Mouse (Mus musculus) CH12.LX (cell line): ENCODE results near the gene Irf4. TPM values are rescaled to one million over a fixed set of nuclear protein-coding genes. Genes with fewer than 3 reads are reported as not detected.

ENCODE experiments used
- DNase-seq: peaks from one replicate; pipeline ENCODE4 v3.0.0-alpha.2; 2013; ENCODE audit errors: extremely low read depth
- H3K27ac ChIP-seq: 2 replicates; pipeline ENCODE4 v1.5.1; 2012; ENCODE audit warnings: low read depth, mild to moderate bottlenecking, control low read depth, moderate library complexity; ENCODE audit not compliant: insufficient read depth
- H3K27me3 ChIP-seq: replicated peaks from 2 replicates; pipeline ENCODE3; 2012; ENCODE audit warnings: inconsistent platforms
- H3K36me3 ChIP-seq, 2 experiments: replicated peaks in 1 of 2; 2 replicates each; pipeline versions ENCODE3 to v1.6.1; 2012; ENCODE audit warnings: inconsistent platforms in 1 of 2, low read length in 1 of 2, mild to moderate bottlenecking in 1 of 2, mixed read lengths in 1 of 2, moderate library complexity in 1 of 2; ENCODE audit not compliant: control insufficient read depth in 1 of 2, insufficient read depth in 1 of 2
- H3K4me1 ChIP-seq, 2 experiments: 2 replicates each; pipeline ENCODE4 v1.6.1; 2012; ENCODE audit warnings: inconsistent platforms in 1 of 2, moderate library complexity in 1 of 2; ENCODE audit not compliant: insufficient read depth in 2 of 2, control insufficient read depth in 1 of 2
- H3K4me2 ChIP-seq: 2 replicates; pipeline ENCODE4 v1.6.1; 2012; ENCODE audit warnings: low read depth, mild to moderate bottlenecking, control low read depth; ENCODE audit not compliant: poor library complexity, insufficient read depth, severe bottlenecking
- H3K4me3 ChIP-seq, 3 experiments: fragments of 150-350 bp in 1 of 3; sonication (generic) in 1 of 3; replicated peaks in 1 of 3; 2 replicates each; pipeline versions ENCODE3 to v1.5.1; 2011 to 2012; ENCODE audit warnings: low read depth in 2 of 3, low read length in 2 of 3, mild to moderate bottlenecking in 2 of 3, moderate library complexity in 2 of 3, control low read depth in 1 of 3, improper control_type of control experiment in 1 of 3, inconsistent platforms in 1 of 3, mixed read lengths in 1 of 3; ENCODE audit not compliant: poor library complexity in 1 of 3
- H3K79me2 ChIP-seq: replicated peaks from 2 replicates; pipeline ENCODE4 v1.6.1; 2012; ENCODE audit warnings: mild to moderate bottlenecking, moderate library complexity; ENCODE audit not compliant: control insufficient read depth, poor library complexity, insufficient read depth, severe bottlenecking; ENCODE audit errors: extremely low read depth
- H3K9ac ChIP-seq: 2 replicates; pipeline ENCODE4 v1.6.1; 2012; ENCODE audit warnings: low read depth, mild to moderate bottlenecking, control low read depth, moderate library complexity; ENCODE audit not compliant: insufficient read depth
- H3K9me3 ChIP-seq: replicated peaks from 2 replicates; pipeline ENCODE3; 2012; ENCODE audit warnings: low read length, inconsistent platforms, mixed read lengths
- CHD2 ChIP-seq: IDR thresholded peaks from 2 replicates; pipeline ENCODE4 v1.6.1; 2011; ENCODE audit warnings: low read length, improper control_type of control experiment
- CTCF ChIP-seq, 2 experiments: IDR thresholded peaks in 1 of 2; conservative IDR thresholded peaks in 1 of 2; 2 replicates each; pipeline ENCODE4 v1.5.1; 2011 to 2012; ENCODE audit warnings: low read depth in 2 of 2, low read length in 2 of 2, improper control_type of control experiment in 1 of 2, inconsistent platforms in 1 of 2, mild to moderate bottlenecking in 1 of 2, moderate library complexity in 1 of 2
- E2F4 ChIP-seq: IDR thresholded peaks from 2 replicates; pipeline ENCODE4 v1.6.1; 2011; ENCODE audit warnings: low read depth, low read length, improper control_type of control experiment; ENCODE audit not compliant: insufficient replicate concordance
- ETS1 ChIP-seq: conservative IDR thresholded peaks from 2 replicates; pipeline ENCODE4 v1.6.1; 2012; ENCODE audit warnings: low read depth, mild to moderate bottlenecking, inconsistent platforms, low read length, improper control_type of control experiment, moderate library complexity
- KAT2A ChIP-seq: IDR thresholded peaks from 2 replicates; pipeline ENCODE4 v1.6.1; 2012; ENCODE audit warnings: low read length, improper control_type of control experiment, inconsistent platforms; ENCODE audit not compliant: insufficient replicate concordance
- MAX ChIP-seq: IDR thresholded peaks from 2 replicates; pipeline ENCODE4 v1.6.1; 2011; ENCODE audit warnings: low read length, improper control_type of control experiment
- MAZ ChIP-seq: IDR thresholded peaks from 2 replicates; pipeline ENCODE4 v1.6.1; 2012; ENCODE audit warnings: low read depth, mild to moderate bottlenecking, inconsistent platforms, low read length, improper control_type of control experiment, moderate library complexity
- NELFE ChIP-seq: IDR thresholded peaks from 2 replicates; pipeline ENCODE4 v1.6.1; 2011; ENCODE audit warnings: low read depth, low read length, improper control_type of control experiment
- POLR2A ChIP-seq: IDR thresholded peaks from 2 replicates; pipeline ENCODE4 v1.6.1; 2011; ENCODE audit warnings: low read depth, mild to moderate bottlenecking, improper control_type of control experiment, low read length
- POLR2AphosphoS2 ChIP-seq: IDR thresholded peaks from 2 replicates; pipeline ENCODE4 v1.6.1; 2011; ENCODE audit warnings: low read depth, low read length, improper control_type of control experiment
- RCOR1 ChIP-seq: conservative IDR thresholded peaks from 2 replicates; pipeline ENCODE4 v1.6.1; 2012; ENCODE audit warnings: low read depth, mild to moderate bottlenecking, inconsistent platforms, low read length, improper control_type of control experiment
- SMC3 ChIP-seq: IDR thresholded peaks from 2 replicates; pipeline ENCODE4 v1.6.1; 2011; ENCODE audit warnings: low read depth, low read length, improper control_type of control experiment
- UBTF ChIP-seq: IDR thresholded peaks from 2 replicates; pipeline ENCODE4 v1.6.1; 2012; ENCODE audit warnings: low read depth, mild to moderate bottlenecking, inconsistent platforms, low read length, improper control_type of control experiment, moderate library complexity
- ZC3H11A ChIP-seq: IDR thresholded peaks from 2 replicates; pipeline ENCODE4 v1.6.1; 2012; ENCODE audit warnings: low read depth, mild to moderate bottlenecking, inconsistent platforms, low read length, improper control_type of control experiment
- ZMIZ1 ChIP-seq: IDR thresholded peaks from 2 replicates; pipeline ENCODE4 v1.6.1; 2012; ENCODE audit warnings: low read depth, mild to moderate bottlenecking, inconsistent platforms, low read length, improper control_type of control experiment
- ZNF384 ChIP-seq: IDR thresholded peaks from 2 replicates; pipeline ENCODE4 v1.6.1; 2012; ENCODE audit warnings: low read depth, low read length, improper control_type of control experiment, inconsistent platforms
- dilution Hi-C: fragments of 300-500 bp; cut with MboI; formaldehyde crosslinking; loops from 2 replicates; pipeline ENCODE4 v1.14.3; 2020; ENCODE audit warnings: low sequenced_read_pairs; ENCODE audit not compliant: extremely low pct_unique_long_range_greater_than_20kb, extremely low pct_ligation_motif_present
- in situ Hi-C: fragments of 300-500 bp; cut with MboI; formaldehyde crosslinking; loops from 3 replicates; pipeline ENCODE4 v1.14.3; 2019; ENCODE audit warnings: low sequenced_read_pairs, low pct_ligation_motif_present, low pct_unique_long_range_greater_than_20kb, mixed read lengths
- polyA plus RNA-seq: library from polyadenylated mRNA; unstranded; fragments of >175 nt; gene quantifications from 2 replicates; pipeline ENCODE4 v1.2.1, GENCODE M21; 2012; ENCODE audit warnings: low read depth; ENCODE audit not compliant: insufficient read length
- total RNA-seq, 2 experiments: library from RNA; depleted of rRNA; stranded (reverse); fragments of 300-350 nt in 1 of 2; fragments of >200 nt in 1 of 2; gene quantifications; 2 replicates each; pipeline ENCODE4 v1.2.3; 2012 to 2014

The Irf4 gene
- total and polyA plus RNA-seq, 3 experiments = 81.7 to 142 (median 115) TPM

GRCm38 (mm10) chr13:30715573-30715972, 33.5 kb upstream of the Irf4 start:
- Histone ChIP-seq H3K27me3 (no peaks in the 10 kb centered on the region), H3K79me2 (no peaks in the 10 kb centered on the region), H3K36me3 (peaks cover 11 to 18% of the 10 kb centered on the region in 2 experiments), H3K9ac (peak overlapping the region; percentile 47), H3K4me2 (peak overlapping the region; percentile 59), H3K4me1 (peaks cover 51 to 96% of the 10 kb centered on the region in 2 experiments), H3K4me3 (peak overlapping the region in 1 of 3 experiments; percentile 18), H3K27ac (peak overlapping the region; percentile 89), H3K9me3 (no peaks in the 10 kb centered on the region)
- TF ChIP-seq KAT2A (0 out of 2 replicates have a peak, but pooled peaks have one; percentile 31), MAX (peak; percentile 45; the same call in 1 of the 2 replicates), POLR2AphosphoS2 (no peak), SMC3 (peak; percentile 4; the same call in 1 of the 2 replicates), ETS1 (0 out of 2 replicates have a peak, but pooled peaks have one; percentile 21), RCOR1 (peak; percentile 26; the same call in 1 of the 2 replicates), ZNF384 (0 out of 2 replicates have a peak, but pooled peaks have one; percentile 27), CHD2 (no peak; the same call in 1 of the 2 replicates), ZC3H11A (no peak), E2F4 (0 out of 2 replicates have a peak, but pooled peaks have one; percentile 13), UBTF (no peak), NELFE (peak; percentile 51; the same call in 1 of the 2 replicates), ZMIZ1 (peak; percentile 76), POLR2A (0 out of 2 replicates have a peak, but pooled peaks have one; percentile 4)
- in situ Hi-C loops = loop anchor here (5.0 to 10.0 kb wide), 2 partner anchors 37 to 111 kb away; no protein-coding TSS in a partner anchor
- no peak for DNase-seq
- dilution Hi-C loops = no loop called here

GRCm38 (mm10) chr13:30716611-30717010, 32.4 kb upstream of the Irf4 start:
- Histone ChIP-seq H3K79me2 (no peaks in the 10 kb centered on the region), H3K27me3 (no peaks in the 10 kb centered on the region), H3K27ac (peak overlapping the region; percentile 89), H3K9me3 (no peaks in the 10 kb centered on the region), H3K4me2 (no peak overlapping the region), H3K4me3 (no peak overlapping the region), H3K9ac (no peak overlapping the region), H3K4me1 (peaks cover 60 to 96% of the 10 kb centered on the region in 2 experiments), H3K36me3 (peaks cover 6 to 11% of the 10 kb centered on the region in 2 experiments)
- TF ChIP-seq SMC3 (peak; percentile 30; the same call in 1 of the 2 replicates), MAZ (no peak), CTCF (conservative IDR thresholded peaks at IDR 0.05 in 1 of 2, IDR thresholded peaks at IDR 0.05 in 1 of 2; ENCODE audit: low read depth in 2 of 2, low read length in 2 of 2) (peak in 1 of 2 experiments; percentile 38; a peak in 2 of 4 replicates)
- in situ Hi-C loops = loop anchor here (5.0 to 10.0 kb wide), 2 partner anchors 36 to 112 kb away; no protein-coding TSS in a partner anchor
- no peak for DNase-seq
- dilution Hi-C loops = no loop called here
